Mouse (Mus musculus) ES-Bruce4 (cell line): ENCODE measurements at regions not wholly inside any gene's neighbourhood (a gene's known extent, or its start where the extent isn't known, plus 50 kb on each side); places are given as distances from the start of the nearest gene placed in this dataset.

ENCODE experiments used
- CTCF ChIP-seq: IDR thresholded peaks from one replicate; pipeline ENCODE4 v1.8.1; 2011; ENCODE audit warnings: low read depth, low read length
- EP300 ChIP-seq: IDR thresholded peaks from 2 replicates; pipeline ENCODE4 v1.6.1; 2011; ENCODE audit warnings: low read depth, low read length; ENCODE audit not compliant: insufficient read depth
- POLR2A ChIP-seq: IDR thresholded peaks from one replicate; pipeline ENCODE4 v1.8.1; 2011; ENCODE audit warnings: low read length; ENCODE audit not compliant: insufficient read depth

- no peak for TF ChIP-seq POLR2A
- TF ChIP-seq CTCF: no peak
- peak; percentile 96 for TF ChIP-seq EP300
These were observed 349.1 kb downstream of the 9430069I07Rik start for GRCm38 (mm10) chr15:34008591-34008990.
